Mouse (Mus musculus) thymus, adult 2 months (tissue): ENCODE measurements around the gene Gm11214.

Experiments
- CTCF ChIP-seq: fragments of 200-500 bp; IDR thresholded peaks from 2 replicates; pipeline ENCODE4 v1.5.1; 2012; ENCODE audit warnings: mild to moderate bottlenecking, control low read depth, low read length, moderate library complexity, borderline replicate concordance; ENCODE audit not compliant: control insufficient read depth, poor library complexity, insufficient read depth; ENCODE audit errors: extremely low read depth
- POLR2A ChIP-seq: fragments of 200-500 bp; IDR thresholded peaks from 2 replicates; pipeline ENCODE4 v1.6.1; 2012; ENCODE audit warnings: mild to moderate bottlenecking, low read length, control low read depth, moderate library complexity; ENCODE audit not compliant: control insufficient read depth, poor library complexity, insufficient read depth; ENCODE audit errors: extremely low read depth

- TF ChIP-seq POLR2A = no peak
- TF ChIP-seq CTCF = no peak
Measured at GRCm38 (mm10) chr4:63704232-63704631, 41.1 kb upstream of the Gm11214 start.
